Mouse (Mus musculus): Measurements from ENCODE around the gene Fam69a. TPM values are rescaled to one million over a fixed set of nuclear protein-coding genes. Genes with fewer than 3 reads are reported as not detected.

The Fam69a gene
- polyA plus RNA-seq, 1 experiment from 2014 or later = 19.8 TPM

DNA sequence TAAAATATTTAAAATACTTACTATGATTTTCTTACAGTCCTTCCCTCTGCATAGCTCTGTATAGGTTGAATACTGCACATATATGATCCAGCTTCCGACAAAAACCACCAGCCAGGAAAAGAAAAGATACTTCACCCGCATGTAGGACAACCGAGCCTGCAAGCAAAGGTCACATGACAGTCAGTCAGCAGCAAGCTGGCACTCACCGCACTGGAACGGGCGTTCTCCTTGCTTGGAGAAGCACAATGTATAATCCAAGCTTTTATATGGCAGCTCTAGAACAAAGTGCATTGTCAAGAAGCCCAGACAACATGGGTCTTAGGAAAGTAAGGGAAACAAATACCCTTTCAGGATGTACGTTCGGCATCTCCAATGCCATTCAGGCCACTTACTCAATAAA, 62.3 kb downstream of the Fam69a start:
- Histone ChIP-seq H3K4me1 (replicated peaks) (no peaks in the 10 kb centered on the region), H3K36me3 (no peaks in the 10 kb centered on the region), H3K4me3 (replicated peaks) (no peak overlapping the region), H3K9me3 (no peaks in the 10 kb centered on the region), H3K4me2 (no peak overlapping the region), H3K27me3 (no peaks in the 10 kb centered on the region), H3K9ac (replicated peaks) (no peak overlapping the region), H3K27ac (no peak overlapping the region)
- ATAC-seq (ENCODE audit: insufficient number of reproducible peaks, insufficient read depth, low FRiP score, low TSS enrichment, low read depth) = no peak
- 90% methylated on average over 8 of the region's 8 CpGs for WGBS

DNA sequence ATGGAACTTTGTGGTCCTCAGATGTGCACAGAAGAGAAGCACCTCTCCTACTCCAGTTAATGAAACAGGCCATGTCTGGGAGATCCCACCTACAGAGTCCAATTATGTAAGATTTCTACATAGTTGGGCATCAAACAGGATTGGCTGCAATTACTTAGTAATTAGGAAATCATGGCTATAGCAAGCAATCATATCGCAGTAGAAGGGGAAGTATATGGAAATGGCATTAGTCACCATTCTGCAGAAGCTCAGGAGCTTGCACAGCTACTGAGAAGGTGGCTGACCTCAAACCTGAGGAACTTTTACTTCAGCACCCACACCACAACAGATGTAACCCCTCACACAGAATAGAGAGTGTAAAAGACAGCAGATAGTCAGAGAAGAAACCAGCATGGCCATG, 64.0 kb downstream of the Fam69a start:
- H3K9me3 ChIP-seq = no peaks in the 10 kb centered on the region
- H3K27ac ChIP-seq = no peak overlapping the region
- no peaks in the 10 kb centered on the region for H3K4me1 ChIP-seq (replicated peaks)
- no peak overlapping the region for H3K4me3 ChIP-seq (replicated peaks)
- ATAC-seq (ENCODE audit: insufficient number of reproducible peaks, insufficient read depth, low FRiP score, low TSS enrichment, low read depth) = no peak
- no peaks in the 10 kb centered on the region for H3K27me3 ChIP-seq
- 88% methylated on average over 1 of the region's 1 CpGs for WGBS
- no peak overlapping the region for H3K9ac ChIP-seq (replicated peaks)
- H3K36me3 ChIP-seq = no peaks in the 10 kb centered on the region
- no peak overlapping the region for H3K4me2 ChIP-seq

DNA sequence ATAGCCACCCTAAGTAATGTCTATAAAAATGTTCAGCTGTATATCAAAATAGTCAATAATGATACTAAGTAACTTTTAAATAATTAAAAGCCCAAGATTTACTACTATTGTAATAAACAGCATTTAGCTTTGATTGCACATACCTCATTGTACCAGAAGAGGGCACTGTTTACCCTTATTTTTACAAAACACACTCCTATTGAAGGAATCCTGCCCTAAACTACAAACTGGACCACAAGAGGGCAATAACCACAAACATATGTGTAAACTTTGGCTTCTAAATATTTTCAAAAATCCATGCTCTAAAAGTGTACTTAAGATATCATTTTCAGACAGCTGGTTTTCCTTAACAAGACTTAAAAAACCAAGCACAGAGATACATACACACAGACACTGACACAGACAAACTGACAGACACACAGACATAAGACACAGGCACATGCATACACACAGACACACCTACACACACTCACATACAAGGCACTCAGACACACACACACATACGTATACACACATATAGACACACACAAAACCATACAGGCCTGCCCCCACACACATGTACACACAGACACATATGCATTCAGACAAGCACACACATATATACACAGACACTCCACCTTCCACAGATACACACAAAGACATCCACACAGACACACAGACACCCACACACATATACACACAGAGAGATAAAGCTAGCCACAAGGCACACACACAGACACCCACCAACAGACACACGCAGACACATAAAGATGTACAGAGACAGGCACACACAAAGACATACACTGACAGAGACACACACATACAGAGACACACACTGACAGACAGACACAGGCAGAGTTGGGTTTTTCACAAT, 65.3 kb downstream of the Fam69a start:
- Histone ChIP-seq H3K9ac (replicated peaks) (no peak overlapping the region), H3K9me3 (no peaks in the 10 kb centered on the region), H3K4me1 (replicated peaks) (no peaks in the 10 kb centered on the region), H3K36me3 (no peaks in the 10 kb centered on the region), H3K27ac (peak overlapping the region; percentile 8; the same call in 1 of the 2 replicates), H3K4me3 (replicated peaks) (no peak overlapping the region), H3K4me2 (no peak overlapping the region), H3K27me3 (no peaks in the 10 kb centered on the region)
- ATAC-seq (ENCODE audit: insufficient number of reproducible peaks, insufficient read depth, low FRiP score, low TSS enrichment, low read depth) = peak; percentile 47; the same call in 1 of the 2 replicates
- 74% methylated on average over 2 of the region's 2 CpGs for WGBS

DNA sequence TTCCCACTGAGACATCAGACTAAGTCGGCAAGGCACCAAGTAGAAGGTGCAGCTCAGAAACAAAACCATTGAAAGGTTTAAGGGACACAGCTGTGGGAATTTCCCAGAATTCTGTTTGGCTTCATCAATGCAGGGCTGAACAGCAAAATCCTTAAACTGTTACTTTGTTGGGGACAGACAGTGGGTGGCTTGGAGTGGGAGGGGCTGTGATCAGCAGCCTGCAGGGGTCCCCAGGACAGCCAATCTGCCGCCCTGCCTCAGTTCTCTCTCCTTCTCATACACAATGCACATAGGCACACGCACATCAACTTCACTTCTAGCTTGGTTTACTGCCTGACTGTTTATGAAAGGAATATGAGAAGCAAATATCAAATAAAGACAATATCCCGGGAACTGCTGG, 71.6 kb downstream of the Fam69a start:
- no peak for ATAC-seq (ENCODE audit: insufficient number of reproducible peaks, insufficient read depth, low FRiP score, low TSS enrichment, low read depth)
- 45% methylated on average over 4 of the region's 4 CpGs for WGBS
- Histone ChIP-seq H3K4me2 (no peak overlapping the region), H3K36me3 (no peaks in the 10 kb centered on the region), H3K4me3 (replicated peaks) (no peak overlapping the region), H3K27ac (no peak overlapping the region), H3K9ac (replicated peaks) (no peak overlapping the region), H3K9me3 (no peaks in the 10 kb centered on the region), H3K27me3 (no peaks in the 10 kb centered on the region), H3K4me1 (replicated peaks) (no peaks in the 10 kb centered on the region)

DNA sequence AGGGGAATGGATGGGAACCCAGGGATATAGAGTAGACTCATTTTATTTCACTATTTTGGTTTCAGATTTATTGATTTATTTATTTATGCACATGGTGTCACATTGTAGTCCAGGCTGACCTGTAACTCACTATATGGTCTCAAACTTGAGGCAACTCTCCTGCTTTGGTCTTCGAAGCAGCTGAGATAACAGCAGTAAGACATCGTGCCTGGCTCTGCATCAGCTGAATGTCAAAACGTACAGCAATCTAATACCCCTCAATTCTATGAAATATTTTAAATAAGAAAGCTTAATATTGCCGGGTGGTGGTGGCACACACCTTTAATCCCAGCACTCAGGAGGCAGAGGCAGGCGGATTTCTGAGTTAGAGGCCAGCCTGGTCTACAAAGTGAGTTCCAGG, 75.9 kb downstream of the Fam69a start:
- no peak overlapping the region for H3K27ac ChIP-seq
- H3K9me3 ChIP-seq = no peaks in the 10 kb centered on the region
- no peaks in the 10 kb centered on the region for H3K4me1 ChIP-seq (replicated peaks)
- no peak overlapping the region for H3K4me2 ChIP-seq
- H3K4me3 ChIP-seq (replicated peaks) = no peak overlapping the region
- peaks cover 40% of the 10 kb centered on the region for H3K36me3 ChIP-seq
- 92% methylated on average over 5 of the region's 5 CpGs for WGBS
- no peaks in the 10 kb centered on the region for H3K27me3 ChIP-seq
- H3K9ac ChIP-seq (replicated peaks) = no peak overlapping the region
- no peak for ATAC-seq (ENCODE audit: insufficient number of reproducible peaks, insufficient read depth, low FRiP score, low TSS enrichment, low read depth)

DNA sequence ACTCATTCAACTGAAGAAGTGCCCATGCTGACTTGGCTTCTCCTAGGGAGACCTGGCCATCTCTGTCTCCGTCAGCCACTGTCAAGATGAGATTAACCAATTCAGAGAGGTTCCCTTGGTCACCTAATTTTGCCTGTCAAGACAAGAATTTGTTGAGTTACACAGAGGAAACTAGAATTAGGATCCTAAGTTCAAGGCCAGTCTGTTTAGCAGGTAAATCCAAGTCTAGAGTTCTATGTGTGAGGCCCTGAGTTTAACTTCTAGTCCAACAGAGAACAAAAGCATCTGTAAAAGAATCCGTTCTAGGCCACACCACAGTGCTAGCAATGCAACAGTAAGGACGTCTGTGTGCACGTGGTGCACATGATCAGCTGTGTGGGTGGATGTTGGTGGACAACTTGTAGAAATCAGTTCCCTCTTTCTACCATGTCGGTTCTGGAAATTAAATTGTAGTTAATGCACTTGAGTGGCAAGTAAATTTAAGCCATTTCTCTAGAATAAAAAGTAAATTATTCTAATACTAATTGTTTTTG, 76.7 kb downstream of the Fam69a start:
- no peaks in the 10 kb centered on the region for H3K27me3 ChIP-seq
- no peak overlapping the region for H3K27ac ChIP-seq
- H3K4me2 ChIP-seq = no peak overlapping the region
- ATAC-seq (ENCODE audit: insufficient number of reproducible peaks, insufficient read depth, low FRiP score, low TSS enrichment, low read depth) = no peak
- peaks cover 49% of the 10 kb centered on the region for H3K36me3 ChIP-seq
- H3K4me1 ChIP-seq (replicated peaks) = no peaks in the 10 kb centered on the region
- H3K9ac ChIP-seq (replicated peaks) = no peak overlapping the region
- H3K9me3 ChIP-seq = no peaks in the 10 kb centered on the region
- H3K4me3 ChIP-seq (replicated peaks) = no peak overlapping the region
- WGBS = 71% methylated on average over 5 of the region's 5 CpGs

DNA sequence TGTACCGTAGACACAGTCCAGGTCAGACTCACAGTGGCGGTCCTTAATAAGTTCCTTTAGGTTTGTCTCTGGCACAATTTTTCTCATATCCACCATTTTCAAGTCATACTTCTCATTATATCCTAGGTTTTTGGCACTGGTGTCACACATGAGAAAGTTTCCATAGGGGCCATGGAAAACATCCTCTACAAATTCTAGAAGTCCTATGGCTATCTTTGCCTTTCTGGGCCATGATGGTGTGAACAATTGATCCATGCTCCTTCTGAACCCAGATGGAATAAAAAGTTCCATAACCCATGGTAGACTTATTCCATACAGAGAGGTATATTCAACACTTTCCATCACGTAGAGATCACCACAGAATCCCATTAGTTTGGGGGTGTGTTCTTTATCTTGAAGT, 77.2 kb downstream of the Fam69a start:
- Histone ChIP-seq H3K4me3 (replicated peaks) (no peak overlapping the region), H3K4me2 (no peak overlapping the region), H3K27ac (no peak overlapping the region), H3K36me3 (peaks cover 54% of the 10 kb centered on the region), H3K27me3 (no peaks in the 10 kb centered on the region), H3K4me1 (replicated peaks) (no peaks in the 10 kb centered on the region), H3K9ac (replicated peaks) (no peak overlapping the region), H3K9me3 (no peaks in the 10 kb centered on the region)
- ATAC-seq (ENCODE audit: insufficient number of reproducible peaks, insufficient read depth, low FRiP score, low TSS enrichment, low read depth) = no peak
- WGBS = 84% methylated on average over 3 of the region's 3 CpGs

DNA sequence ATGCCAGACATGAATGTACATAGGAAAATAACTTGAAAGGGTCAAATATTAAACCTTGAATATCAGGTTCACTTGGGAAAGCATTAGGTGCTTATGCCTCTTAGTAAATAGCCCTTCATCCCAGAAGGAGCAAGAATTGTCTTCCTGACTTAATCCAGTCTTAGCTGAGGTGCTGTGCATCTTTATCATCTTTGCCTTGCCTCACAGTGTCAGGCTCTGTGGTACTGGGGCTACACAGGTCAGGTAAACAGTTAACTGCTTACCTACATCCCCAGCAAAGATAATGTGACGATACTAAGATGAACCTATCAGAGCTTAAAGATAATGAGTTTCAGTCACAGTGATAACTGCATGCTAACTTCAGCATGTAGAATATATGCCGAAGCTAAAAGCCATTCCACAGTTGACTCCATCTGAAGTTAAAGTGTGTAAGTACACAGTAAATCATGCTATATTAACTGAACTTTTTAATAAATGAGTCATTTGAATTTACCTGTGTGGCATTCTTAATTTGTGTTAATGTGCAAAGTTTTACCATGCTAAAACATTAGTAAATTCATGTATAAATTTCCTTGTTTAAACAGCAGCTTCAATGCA, 78.3 kb downstream of the Fam69a start:
- H3K36me3 ChIP-seq = peaks cover 64% of the 10 kb centered on the region

DNA sequence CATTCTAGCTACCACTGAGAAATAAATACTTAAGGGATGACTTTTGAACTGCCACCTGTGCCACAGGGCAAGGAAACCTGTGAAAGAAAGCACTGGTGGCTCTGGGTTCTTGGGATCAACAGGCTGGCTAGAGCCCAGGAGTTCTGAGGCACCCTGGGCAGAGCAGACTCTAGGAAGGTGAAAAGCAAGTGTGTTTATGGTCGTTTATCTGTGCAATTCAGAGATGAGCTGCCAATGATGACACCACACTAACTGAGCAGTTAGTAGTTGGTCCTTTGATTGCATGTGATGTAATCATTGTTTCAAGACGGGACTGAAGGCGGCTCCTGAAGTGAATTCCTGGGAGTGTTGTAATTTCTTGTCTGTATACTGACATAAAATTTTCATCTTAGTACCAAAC, 82.6 kb downstream of the Fam69a start:
- no peak overlapping the region for H3K9ac ChIP-seq (replicated peaks)
- no peaks in the 10 kb centered on the region for H3K9me3 ChIP-seq
- H3K27ac ChIP-seq = no peak overlapping the region
- H3K4me1 ChIP-seq (replicated peaks) = peaks cover 12% of the 10 kb centered on the region
- no peaks in the 10 kb centered on the region for H3K27me3 ChIP-seq
- WGBS = 82% methylated on average over 3 of the region's 3 CpGs
- peaks cover 73% of the 10 kb centered on the region for H3K36me3 ChIP-seq
- no peak overlapping the region for H3K4me2 ChIP-seq
- H3K4me3 ChIP-seq (replicated peaks) = no peak overlapping the region
- ATAC-seq (ENCODE audit: insufficient number of reproducible peaks, insufficient read depth, low FRiP score, low TSS enrichment, low read depth) = no peak

More for the DNA sequence above, 78.3 kb downstream of the Fam69a start:
- Histone ChIP-seq H3K4me3 (replicated peaks) (no peak overlapping the region), H3K27me3 (no peaks in the 10 kb centered on the region), H3K4me2 (no peak overlapping the region), H3K4me1 (replicated peaks) (no peaks in the 10 kb centered on the region), H3K9me3 (no peaks in the 10 kb centered on the region), H3K27ac (no peak overlapping the region), H3K9ac (replicated peaks) (no peak overlapping the region)
- no peak for ATAC-seq (ENCODE audit: insufficient number of reproducible peaks, insufficient read depth, low FRiP score, low TSS enrichment, low read depth)
- 86% methylated on average over 2 of the region's 2 CpGs for WGBS

DNA sequence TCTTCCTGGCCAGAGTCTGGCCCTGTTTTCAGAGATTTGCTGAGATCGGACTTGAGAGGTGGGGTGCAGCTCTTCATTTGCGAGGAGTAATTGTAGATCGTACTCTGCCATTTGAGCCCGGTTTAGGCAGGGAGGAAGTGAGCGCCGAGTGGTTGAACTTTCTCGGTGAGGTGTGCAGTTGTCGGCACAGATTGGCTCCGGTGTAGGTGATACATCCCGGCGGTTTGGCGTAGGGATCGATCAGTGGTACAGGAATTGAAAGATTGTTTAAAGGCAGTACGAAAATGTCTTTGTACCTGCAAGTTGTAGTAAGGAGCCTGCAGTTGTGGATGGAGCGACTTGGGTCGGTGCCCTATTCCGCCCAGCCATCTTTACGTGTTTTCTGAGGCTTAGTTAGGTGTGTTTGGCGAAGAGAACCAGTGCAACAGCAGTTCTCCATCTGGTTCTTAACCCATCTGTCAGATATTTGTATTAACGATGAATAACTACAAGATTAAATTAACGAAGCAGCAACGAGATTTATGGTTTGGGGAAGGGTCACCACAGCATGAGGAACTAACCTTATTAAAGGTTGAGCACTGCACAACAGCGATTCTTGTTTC, 85.8 kb downstream of the Fam69a start:
- H3K9me3 ChIP-seq = no peaks in the 10 kb centered on the region
- H3K4me2 ChIP-seq = peak overlapping the region; percentile 81
- 1% methylated on average over 23 of the region's 23 CpGs for WGBS
- peak overlapping the region; percentile 92 for H3K27ac ChIP-seq
- H3K36me3 ChIP-seq = peaks cover 40% of the 10 kb centered on the region
- peaks cover 12% of the 10 kb centered on the region for H3K4me1 ChIP-seq (replicated peaks)
- peak; percentile 32; the same call in 1 of the 2 replicates for ATAC-seq (ENCODE audit: insufficient number of reproducible peaks, insufficient read depth, low FRiP score, low TSS enrichment, low read depth)
- peak overlapping the region; percentile 99 for H3K9ac ChIP-seq (replicated peaks)
- no peaks in the 10 kb centered on the region for H3K27me3 ChIP-seq
- peak overlapping the region; percentile 97 for H3K4me3 ChIP-seq (replicated peaks)
